Mouse (Mus musculus): Measurements from ENCODE around the gene Fsip1.
"Not testable (repeated sequence)": the region's sequence is repeated elsewhere in the genome, so short reads cannot be mapped to it uniquely, and the experiment has no call there.

Fsip1 gene

DNA sequence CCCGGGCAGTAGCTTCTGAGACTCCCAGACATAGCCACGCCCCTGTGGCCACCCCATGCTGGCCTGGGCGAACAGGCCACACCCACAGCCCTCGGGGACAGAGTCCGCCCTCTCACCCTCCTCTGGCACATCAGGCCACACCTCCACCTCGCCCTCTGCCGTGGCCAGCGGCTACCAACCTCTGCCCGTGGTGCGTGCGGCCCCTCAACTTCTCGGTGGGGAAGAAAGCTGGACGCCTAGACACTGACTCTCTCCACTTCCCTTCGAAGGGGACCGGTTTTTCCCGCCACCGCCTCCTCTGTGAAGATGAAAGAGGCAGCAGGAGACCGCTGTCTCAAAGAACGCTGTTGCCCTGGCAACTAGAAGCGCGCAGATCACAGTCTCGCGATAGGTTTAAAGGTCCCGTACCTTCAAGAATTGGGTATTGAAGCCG, at the start of gene Fsip1:
TSS of gene Fsip1 (minus strand) at position 346 of the 433 bp plus-strand sequence.
- in situ Hi-C loops (cut with MboI) = no loop called here

DNA sequence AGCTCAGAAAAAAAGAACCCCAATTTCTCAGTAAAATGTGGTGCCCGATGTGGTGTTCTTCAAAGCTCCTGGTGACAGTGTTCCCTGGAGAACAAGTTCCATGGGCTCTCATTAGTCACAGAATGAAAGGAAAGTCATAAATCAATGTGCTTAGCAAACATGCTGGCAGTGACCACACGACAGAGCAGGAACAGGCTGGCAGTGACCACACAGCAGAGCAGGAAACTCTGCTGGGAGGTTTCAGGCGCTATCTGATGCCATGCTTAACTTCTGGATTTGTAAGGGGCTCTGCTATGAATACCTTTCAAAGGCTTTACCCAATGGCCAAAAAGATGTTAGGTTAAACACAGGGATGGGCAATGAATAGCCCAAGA, 49.7 kb upstream of the Fsip1 start:
- in situ Hi-C loops (cut with MboI) = no loop called here

DNA sequence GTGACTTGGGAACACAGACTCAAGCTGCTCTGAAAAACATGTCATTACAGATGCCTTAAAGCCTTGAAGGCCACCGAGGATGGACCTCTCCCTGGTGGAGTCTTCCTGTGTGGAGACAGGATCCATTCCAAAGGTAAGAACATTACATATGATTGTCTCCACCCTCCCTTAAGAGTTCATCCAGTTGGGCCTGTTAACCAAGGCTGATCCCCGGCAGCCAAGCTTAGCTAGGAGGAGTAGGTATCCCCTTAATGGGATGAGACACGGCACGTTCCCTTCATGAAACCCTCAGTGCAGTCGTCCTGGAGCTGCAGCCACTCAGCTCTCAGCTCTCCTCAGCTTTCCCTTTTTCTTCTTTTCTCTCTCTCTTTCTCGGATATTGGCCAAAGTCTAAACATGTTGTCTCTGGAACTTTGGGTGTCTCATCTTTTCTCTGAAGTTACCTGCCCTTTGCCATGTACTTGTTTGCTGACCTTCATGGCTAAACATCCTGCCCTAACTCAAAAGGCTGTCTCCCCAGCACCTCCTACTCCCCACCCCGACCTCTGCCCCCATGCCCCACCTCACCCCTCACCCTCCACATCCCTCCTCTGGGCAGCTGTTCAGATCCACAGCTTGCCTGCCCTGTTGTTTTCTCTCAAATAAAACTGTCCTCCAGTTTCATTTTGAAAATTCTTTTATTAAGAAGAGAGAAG, 49.2 kb upstream of the Fsip1 start:
- in situ Hi-C loops (cut with MboI) = no loop called here

DNA sequence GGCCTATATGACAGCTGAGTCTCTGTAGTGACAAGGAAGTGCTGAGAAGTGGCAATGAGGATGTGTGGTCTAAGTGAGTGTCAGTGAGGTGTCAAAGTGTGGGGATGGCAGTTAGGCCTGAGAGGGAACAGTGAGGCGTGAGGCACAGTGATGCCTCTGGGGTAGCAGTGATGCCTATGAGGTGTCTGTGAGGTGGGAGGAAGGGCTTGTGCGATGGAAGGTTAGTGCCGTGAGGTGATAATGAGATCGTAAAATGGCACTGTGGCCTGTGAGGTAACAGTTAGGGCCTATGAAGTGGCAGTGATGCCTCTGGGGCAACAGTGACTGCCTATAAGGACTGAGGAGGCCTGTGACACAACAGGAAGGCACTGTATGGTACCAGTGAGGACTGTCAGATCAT, 46.7 kb upstream of the Fsip1 start:
- in situ Hi-C loops (cut with MboI) = no loop called here

DNA sequence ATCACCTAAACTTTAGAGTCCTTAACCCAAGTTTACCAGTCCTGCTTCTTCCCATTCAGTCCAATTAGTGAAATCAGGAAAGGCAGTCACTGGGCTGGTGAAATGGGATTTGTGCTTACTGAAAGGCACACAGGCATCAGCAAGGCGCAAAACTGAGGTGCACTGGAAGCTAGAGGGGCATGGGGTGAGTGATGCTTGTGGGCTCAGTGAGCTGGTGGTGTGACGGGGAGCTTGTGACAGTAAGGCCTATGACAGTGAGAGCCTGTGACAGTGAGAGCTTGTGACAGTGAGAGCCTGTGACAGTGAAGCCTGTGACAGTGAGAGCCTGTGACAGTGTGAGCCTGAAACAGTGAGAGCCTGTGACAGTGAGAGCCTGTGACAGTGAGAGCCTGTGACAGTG, 44.9 kb upstream of the Fsip1 start:
- in situ Hi-C loops (cut with MboI) = no loop called here

DNA sequence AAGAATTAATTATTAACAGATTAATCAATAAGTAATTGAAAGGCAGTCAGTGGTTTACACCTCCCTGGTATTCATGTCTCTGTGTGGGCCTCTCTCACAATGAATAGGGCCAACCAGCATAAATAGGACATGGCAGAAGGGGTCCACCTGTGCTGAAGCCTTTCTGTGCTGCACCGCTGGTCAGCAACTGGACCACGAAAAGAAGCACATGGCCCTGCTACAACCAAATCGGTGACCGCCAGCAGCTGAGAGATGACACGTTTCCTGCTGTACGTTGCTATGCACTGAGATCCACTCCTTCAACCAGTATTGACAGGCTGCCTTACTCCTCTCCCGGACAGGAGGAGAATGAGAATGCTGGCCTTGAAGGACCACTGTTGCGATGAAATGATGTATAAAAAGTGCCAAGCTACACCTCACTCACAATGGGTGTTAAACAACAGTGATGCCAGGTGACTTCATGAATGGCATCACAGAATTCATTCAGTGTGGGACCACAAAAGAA, 44.3 kb upstream of the Fsip1 start:
- in situ Hi-C loops (cut with MboI) = no loop called here

DNA sequence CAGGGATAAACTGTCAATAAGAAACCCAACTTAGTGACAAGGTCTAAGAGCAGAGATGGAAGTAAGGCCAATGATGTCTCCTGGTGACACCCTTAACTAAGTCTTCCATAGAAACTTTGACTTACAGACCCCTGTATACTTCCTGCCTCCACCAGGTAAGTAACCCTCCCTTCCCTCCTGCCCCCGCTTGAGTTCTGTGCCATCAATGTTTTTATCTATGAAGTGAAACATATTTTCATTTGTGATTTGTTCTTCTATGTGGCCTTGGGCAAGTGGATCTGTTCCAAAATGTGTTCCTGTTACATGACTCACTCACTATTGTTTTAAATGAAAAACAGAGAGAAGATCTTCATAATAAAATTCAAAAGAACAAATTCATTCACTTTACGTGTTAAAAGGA, 43.2 kb upstream of the Fsip1 start:
- in situ Hi-C loops (cut with MboI) = no loop called here

DNA sequence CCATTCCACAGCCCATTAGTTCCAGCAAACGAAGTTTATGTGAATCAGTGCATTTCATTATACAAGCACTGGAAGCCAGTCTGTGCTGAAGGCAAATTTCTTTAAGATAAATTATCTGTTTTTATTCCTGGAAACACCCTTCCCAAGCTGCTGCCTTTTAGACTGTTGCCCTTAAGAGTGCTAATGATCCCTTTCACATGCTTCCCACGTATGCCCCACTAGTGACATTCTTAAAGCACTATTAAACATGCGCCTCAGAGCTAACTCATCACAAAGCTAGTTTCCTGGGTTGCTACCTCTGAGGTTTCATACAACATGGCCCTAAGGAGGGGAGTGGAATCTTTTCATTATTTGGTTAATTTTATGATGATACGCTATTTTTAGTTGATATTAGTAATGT, 41.8 kb upstream of the Fsip1 start:
- in situ Hi-C loops (cut with MboI) = no loop called here

DNA sequence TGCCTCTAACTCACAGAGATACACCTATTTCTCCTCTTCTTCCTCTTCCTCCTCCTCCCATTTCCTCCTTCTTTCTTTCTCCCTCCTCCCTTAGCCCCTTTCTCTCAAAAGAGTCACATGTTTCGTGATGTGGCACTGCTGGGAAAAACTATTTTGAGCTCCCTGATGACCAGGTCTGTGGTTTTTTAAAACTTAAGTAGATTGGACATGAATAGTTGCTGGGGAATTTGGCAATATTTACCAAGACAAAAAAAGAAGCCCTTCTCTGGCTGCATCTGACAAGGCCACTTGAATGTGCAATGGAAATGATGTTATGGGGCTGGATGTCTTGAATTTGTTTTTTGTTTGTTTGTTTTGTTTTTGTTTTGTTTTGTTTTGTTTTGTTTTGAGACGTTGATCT, 41.2 kb upstream of the Fsip1 start:
- in situ Hi-C loops (cut with MboI) = no loop called here

DNA sequence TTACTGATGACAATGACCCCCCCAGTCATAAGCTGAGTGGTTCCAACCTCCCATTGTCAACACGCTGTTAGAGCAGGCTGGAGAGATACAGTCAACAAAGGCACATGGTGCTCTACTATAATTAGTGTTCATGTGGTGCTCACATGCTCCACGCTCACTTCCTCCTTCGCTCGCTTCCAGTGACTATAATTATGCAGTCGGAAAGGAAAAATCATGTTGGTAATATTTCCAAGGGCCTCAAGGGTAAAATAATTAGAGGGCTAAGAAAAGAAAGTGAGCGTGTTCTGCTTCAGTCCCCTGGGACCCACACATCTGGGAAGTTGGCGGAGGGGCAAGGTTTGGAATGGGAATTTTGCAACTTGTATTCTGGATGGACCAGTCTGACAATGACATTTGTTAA, 38.7 kb upstream of the Fsip1 start:
- in situ Hi-C loops (cut with MboI) = no loop called here

DNA sequence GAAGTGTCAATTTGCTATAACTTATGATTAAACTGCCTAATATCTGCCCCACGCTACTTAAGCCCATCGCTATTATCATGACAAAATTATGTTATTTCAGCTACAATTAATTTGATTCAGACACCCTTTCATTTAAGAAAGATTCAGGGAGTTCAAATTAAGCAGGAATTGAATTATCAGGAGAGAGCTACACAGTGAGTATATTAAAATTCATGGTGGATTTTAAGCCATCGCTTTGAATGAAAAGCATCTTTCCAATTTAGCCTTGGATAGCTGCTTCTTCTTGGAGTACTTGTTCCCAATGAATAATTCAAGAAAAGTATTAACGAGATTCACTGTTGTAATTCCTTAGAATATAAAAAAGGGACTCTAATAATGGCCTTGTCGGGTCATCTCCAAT, 36.8 kb upstream of the Fsip1 start:
- in situ Hi-C loops (cut with MboI) = no loop called here

DNA sequence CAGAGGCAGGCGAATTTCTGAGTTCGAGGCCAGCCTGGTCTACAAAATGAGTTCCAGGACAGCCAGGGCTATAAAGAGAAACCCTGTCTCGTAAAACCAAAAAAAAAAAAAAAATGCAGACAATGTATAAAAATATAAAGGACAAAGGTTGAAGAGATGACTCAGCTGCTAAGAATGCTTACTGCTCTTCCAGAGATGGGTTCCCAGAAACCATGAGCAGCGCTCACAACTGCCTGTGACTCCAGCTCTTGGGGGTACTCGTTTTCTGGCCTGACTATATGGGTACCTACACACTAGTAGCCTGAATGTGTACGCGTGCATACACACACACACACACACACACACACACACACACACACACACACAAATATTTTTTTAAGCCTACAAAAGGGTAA, 32.3 kb upstream of the Fsip1 start:
- in situ Hi-C loops (cut with MboI) = not testable (repeated sequence)

DNA sequence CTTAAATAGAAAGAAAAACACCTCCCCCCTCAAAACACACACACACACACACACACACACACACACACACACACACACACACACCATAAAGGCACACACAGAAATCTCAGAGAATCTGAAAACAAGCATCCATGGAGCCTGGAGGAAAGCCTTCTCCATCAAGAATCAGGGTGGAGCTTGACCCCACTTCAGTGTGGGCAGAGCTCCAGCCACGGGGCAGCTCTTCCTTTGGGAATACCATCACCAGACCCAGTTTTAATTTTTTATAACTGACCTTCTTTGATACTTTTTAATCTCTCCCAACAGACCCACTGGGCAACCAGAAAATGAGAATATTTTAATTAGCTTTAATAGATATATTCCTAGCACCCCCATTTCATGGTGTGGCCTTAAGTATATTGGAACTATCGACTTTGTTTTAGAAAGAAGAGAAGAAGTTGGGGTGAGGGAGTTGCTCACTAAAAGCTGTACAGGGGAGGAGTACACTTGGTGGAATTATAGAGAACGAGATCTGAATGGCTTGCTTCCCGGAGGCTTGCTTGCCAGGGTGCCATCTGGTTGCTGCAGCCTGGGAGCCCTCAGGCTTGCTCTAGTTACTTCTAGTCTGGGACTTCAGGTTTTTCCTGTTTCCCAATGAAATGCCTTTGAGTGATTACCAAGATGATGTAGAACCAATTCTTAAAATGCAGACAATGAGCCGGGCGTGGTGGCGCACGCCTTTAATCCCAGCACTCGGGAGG, 31.7 kb upstream of the Fsip1 start:
- in situ Hi-C loops (cut with MboI) = no loop called here

DNA sequence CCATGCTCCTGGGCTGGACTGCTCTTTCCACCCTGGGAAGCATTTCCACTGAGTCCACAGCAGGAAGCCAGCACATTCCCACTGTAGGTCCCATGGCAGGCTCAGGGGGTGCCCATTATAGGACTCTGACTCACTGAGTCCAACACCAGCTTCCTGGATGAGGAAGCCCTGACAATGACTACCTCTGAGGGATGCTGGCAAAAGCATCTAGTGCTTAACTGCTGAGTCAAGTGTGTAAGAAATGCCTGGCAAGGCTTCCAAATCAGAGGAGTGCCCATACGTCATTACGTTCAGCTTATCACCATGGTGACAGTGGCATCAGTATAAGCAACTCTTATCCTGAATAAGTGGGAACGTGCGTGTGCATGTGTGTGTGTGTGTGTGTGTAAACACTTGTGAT, 30.9 kb upstream of the Fsip1 start:
- in situ Hi-C loops (cut with MboI) = no loop called here

DNA sequence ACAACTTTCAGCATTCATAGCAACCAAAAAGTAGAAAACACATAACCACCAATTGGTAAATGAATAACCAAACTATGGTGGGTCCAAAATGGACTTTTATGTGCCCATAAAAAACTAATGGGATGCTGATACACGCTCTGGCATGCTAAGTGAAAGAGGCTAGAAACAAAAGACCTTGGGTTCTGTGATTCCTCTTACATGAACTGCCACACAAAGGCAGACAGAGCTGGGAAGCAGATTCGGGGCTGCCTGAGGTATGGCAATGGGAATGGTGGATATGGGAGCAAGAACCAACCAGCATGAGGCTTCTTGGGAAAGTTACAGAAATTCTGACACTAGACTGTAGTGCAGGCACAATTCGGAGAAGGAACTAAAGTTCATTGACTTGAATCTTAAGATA, 25.7 kb upstream of the Fsip1 start:
- in situ Hi-C loops (cut with MboI) = no loop called here

DNA sequence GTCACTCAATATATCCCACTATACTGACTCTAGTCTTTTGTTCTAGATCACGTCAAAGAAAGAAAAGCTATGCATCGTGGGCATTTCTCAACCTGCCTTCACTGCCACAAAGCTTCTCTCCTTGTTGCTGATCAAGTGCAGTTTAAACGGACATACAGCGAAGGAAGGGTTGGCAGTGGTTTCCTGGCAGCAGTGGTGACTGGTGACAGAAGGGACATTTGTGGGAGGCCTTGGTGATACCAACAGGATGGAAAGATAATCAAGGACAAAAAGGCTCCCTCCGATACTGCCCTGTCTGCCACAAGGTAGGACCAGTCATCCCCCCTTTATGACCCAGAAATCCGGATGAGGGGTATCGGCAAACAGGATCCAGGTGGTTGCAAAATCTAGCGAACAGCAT, 21.5 kb upstream of the Fsip1 start:
- in situ Hi-C loops (cut with MboI) = no loop called here

DNA sequence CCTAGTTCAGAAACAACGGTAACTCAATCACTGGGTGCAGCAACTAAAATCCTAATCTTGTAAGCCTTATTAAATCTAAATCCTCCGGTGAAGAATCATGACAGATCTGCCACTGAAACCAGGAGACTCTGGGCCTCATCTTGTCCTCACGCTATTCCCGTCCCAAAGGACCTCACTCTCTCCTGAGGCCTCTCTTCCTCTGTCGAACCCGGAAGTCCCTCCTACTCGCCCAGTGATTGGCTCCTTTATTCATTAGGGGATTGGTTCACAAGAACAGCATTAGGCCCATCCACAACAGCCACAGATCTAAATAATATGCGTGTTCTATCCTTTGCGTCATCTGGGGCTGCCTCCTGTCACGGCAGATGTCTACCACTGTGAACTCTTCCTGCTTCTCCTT, 14.8 kb upstream of the Fsip1 start:
- in situ Hi-C loops (cut with MboI) = no loop called here

DNA sequence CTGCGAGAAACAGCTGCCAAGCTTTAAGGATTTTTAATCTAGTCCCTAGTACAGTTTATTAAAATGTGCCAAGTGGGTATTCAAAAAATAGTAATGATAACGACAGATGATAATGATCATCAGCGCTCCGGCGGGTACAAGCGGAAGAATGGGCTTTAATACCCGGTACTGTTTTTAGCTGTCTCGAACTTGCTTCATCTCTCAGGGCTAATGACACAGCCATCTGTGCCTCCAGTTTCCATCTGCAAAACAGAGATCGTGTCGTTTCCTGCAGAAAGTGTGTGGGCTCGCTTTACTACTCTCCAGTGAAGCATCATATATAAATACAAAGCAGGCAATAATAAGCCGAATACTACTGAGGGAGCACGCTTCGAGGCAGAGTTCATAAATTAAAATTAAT, 13.4 kb upstream of the Fsip1 start:
- in situ Hi-C loops (cut with MboI) = no loop called here

DNA sequence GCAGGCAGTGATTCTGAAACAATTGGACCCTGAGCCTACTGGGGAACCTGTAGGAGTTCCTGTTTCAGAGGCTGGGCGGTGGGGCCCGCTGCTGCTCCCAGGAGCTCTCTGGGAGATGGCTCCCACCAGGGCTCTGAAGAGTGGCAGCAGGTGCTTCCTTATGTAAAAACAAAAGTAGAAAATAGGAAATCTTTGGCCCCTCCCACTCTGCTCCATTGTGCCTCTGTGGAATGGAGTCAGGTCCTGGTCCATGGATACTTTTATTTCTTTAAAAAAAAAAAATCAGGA, 7.1 kb upstream of the Fsip1 start:
- in situ Hi-C loops (cut with MboI) = no loop called here

DNA sequence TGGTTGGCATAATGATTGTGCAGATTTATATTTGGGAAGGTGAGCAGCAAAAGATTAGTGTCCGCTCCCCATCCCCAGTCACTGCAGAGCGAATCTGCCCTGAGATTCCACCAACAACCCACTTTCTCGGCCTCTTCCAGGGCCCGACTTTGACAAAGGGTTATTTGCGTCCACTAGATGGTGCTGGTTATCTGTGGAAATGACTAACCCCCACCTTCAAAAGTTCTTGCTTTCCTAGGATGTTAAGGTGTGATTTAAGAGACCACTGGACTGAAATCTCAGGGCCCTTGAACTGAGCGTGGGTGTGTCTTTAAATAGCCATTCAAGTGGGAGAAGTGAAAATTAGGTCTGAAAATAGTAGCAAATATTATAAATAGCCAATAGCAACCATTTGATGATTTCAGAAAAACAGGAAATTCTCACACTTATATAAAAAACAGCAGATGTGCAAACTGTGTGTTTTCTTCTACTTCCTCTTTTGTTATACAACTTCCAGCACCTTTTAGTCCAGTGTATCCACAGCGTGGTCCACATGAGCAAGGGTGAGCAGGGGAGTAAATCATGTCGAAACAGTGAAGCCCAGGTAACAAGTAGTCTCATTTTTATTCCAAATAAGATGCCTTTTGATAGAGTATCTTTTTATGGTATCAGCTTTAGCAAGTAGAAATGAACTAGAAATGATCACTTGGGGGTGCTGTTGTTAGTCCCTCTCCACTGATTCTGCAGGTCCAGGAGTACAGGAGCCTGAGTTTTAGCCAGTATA, 6.6 kb upstream of the Fsip1 start:
- in situ Hi-C loops (cut with MboI) = no loop called here

DNA sequence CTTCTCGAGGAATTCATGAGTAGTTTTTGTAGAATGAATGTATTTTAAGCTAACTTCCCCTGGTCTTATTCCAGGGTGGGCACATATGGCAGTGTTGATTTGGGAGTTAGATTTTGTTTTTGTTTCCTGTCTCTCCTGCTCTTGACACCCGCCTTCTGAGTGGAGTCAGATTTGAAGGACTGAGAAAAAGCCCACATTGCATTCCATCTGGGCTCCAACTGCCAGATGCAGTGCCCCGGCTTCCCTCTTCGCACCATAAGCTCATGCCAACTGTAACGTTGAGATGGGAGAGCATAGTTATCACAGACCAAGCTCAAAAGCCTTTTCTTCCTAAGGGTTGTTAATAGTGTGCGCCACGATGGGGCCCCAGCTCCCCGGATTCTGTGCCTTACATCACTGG, 5.9 kb upstream of the Fsip1 start:
- in situ Hi-C loops (cut with MboI) = no loop called here

DNA sequence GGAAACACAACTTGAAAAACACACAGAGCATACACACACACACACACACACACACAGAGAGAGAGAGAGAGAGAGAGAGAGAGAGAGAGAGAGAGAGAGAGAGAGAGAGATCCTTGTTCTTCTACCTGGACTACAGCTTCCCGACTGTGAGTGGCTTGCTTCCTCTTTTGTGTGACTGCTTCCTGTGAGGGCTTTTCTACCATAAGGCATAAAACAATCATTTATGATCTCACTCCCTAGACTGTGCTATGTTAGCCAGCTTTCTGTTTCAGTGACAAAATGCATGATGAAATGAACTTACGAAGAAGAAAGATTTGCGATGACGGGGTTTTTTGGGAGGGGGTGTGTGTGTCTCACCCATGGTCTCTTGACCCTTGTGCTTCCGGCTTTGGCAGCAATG, 3.0 kb upstream of the Fsip1 start:
- in situ Hi-C loops (cut with MboI) = no loop called here

DNA sequence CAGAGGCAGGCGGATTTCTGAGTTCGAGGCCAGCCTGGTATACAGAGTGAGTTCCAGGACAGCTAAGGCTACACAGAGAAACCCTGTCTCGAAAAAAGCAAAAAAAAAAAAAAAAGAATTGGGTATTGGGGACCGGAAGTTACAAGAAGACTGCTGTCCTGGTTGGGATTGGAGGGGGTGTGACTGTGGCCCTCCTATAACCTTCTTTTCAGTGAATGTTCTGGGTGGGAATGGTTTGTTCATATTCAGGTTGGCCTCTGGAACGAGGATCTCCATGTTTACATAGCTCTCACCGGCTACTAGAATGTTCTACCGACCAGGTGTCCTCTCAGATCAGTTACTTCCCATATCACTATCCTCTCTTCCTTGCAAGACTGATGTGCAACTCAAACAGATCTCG, 328 bp upstream of the Fsip1 start:
- in situ Hi-C loops (cut with MboI) = no loop called here

Measured in mature B cell (primary cell).